Mouse (Mus musculus) thymus, postnatal 14 days (tissue): Measurements from ENCODE around the gene Nfix.

Experiments
- DNase-seq: peaks from one replicate; pipeline ENCODE4 v3.0.0; 2021

Nfix gene

DNA sequence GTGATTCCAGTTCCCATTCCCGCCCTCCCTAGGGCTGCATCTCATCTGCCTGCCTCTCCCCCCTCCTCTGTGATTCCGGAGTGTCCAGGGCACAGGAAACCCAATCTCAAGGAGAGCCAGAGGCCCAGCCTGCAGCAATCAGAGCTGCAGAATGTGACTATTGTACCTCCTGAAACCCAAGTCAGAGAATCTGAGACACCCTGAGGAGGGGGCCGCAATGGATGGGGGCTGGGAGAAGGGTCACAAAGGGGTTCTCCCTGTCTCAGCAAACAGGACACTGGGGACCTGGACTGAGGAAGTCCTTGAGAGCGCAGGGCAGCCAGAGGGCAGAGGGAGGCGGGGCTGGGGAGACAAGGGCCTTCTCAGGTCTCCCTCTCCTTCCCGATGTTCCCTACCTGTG is 67.1 kb downstream of the Nfix start:
- DNase-seq = no peak

DNA sequence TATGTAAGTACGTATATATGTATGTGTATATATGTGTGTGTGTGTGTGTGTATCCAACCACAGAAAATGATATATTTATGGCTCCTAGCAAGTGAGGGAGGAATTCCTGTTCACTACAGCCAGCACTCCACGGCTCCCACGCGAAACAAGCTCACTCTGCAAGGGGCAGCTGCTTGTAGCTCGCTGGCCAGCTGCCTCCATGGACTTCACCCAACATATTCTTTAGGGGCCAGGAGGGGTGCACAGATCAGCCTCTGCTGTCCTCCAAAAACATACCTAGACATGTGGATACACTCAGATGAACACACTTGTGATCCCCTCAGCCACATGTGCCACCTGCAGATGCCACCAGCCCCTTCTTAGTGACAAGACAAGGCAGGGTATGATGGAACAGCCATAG is 67.6 kb downstream of the Nfix start:
- DNase-seq = no peak

- no peak for DNase-seq
Measured at GRCm38 (mm10) chr8:84731371-84732177, 68.6 kb downstream of the Nfix start.

DNA sequence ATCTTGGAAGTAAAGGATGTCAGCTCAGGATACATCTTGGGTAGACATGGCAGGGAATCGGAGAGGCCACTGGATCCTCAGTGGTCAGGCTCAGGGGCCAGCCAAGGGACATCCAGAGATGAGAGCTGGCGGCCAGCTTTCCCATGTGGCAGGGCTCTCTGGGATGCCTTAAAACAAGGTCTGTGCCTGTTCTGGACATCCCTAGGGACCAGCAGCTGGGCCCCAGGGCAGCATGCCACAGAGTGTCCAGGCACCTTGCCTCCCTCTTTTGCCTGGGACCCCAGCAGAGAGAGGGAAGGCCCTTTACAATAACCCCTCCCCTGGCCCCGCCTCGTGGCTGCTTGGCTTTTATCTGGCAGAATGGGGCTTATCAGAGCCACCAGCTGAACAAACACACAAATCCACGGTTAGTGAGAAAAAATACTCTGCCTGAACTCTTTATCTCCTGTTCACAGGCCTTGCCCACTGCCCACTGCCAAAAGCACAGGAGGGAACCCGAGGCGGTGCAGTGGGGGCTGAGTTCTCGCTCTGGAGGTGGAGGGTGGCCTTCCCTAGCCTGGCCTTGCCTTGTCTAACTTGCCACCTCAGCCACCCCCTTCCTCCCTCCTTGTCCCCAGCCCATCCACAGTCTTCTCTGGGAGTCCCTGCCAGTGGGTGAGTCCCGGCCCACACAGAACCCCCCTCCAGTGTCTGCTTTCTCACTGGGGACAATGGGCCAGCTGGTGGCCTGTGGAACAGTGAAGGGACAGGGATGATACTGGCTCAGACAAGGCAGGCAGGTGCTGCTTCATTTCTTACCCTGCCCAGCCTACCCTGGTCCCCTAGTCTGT is 69.4 kb downstream of the Nfix start:
- DNase-seq = no peak

- no peak for DNase-seq
Measured at GRCm38 (mm10) chr8:84729921-84730362, 70.2 kb downstream of the Nfix start.

GRCm38 (mm10) chr8:84728474-84728873 is 71.7 kb downstream of the Nfix start:
- no peak for DNase-seq

- DNase-seq = no peak
Measured at GRCm38 (mm10) chr8:84725941-84726259, 74.2 kb downstream of the Nfix start.

DNA sequence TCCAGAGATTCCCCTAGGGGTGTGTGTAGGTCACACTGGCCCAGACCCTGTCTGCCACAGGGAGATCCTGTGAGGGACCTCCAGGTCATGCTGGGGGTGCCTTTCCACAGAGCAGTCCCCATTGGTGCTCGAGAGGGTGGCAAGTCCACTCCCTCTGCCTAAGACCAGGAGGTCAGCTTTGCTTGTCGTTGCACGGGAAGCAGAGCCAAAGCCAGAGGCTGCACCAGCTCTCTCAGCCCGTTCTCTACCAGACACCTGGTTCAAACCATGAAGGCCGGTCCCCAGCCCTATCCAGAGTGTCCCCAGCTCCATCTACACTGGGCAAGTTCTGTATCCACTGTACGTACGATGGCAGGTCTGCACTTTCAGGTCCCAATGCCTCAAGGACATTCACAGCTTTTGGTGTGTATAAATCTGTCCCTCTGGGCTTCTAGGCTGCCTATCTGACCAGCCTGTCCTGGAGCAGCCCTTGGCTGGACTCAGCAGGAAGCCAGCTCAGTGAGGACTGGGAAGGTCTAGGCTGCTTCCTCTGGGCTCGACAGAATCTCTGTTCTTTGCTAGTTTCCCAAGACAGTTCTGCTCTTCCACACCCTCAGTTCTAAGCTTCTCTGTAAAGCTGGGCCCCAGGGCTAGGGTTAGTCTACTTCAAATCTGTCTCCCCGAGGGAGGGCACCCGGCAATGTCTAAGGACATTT is 74.8 kb downstream of the Nfix start:
- DNase-seq = no peak

- peak; percentile 31 for DNase-seq
Measured at GRCm38 (mm10) chr8:84724683-84725082, 75.5 kb downstream of the Nfix start.

GRCm38 (mm10) chr8:84723571-84723900 is 76.6 kb downstream of the Nfix start:
- peak; percentile 48 for DNase-seq

GRCm38 (mm10) chr8:84722850-84723570 is 77.1 kb downstream of the Nfix start, which contains the start of gene G430095P16Rik:
Gene G430095P16Rik (plus strand): TSS chr8:84723007.
- DNase-seq = peak; percentile 68

DNA sequence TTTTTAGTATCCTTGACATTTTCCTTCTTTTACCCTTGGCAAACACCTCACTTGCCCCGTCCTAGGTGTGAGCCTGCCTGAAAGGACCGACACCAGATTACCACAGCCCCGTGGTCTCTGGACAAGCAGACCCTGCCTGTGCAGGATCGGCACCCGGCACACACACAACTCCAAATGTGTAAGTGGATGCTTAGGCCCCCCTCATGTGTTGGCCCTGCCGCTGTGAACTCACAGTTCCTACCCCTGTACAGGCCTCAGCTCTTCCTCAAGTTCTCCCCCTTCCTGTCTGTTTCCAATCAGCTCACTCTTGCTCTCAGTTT is 77.7 kb downstream of the Nfix start:
- no peak for DNase-seq

GRCm38 (mm10) chr8:84718959-84719690 is 81.0 kb downstream of the Nfix start:
- DNase-seq = no peak

- no peak for DNase-seq
Measured at GRCm38 (mm10) chr8:84718476-84718875, 81.7 kb downstream of the Nfix start.

- DNase-seq = no peak
Measured at GRCm38 (mm10) chr8:84716790-84717189, 83.4 kb downstream of the Nfix start.

DNA sequence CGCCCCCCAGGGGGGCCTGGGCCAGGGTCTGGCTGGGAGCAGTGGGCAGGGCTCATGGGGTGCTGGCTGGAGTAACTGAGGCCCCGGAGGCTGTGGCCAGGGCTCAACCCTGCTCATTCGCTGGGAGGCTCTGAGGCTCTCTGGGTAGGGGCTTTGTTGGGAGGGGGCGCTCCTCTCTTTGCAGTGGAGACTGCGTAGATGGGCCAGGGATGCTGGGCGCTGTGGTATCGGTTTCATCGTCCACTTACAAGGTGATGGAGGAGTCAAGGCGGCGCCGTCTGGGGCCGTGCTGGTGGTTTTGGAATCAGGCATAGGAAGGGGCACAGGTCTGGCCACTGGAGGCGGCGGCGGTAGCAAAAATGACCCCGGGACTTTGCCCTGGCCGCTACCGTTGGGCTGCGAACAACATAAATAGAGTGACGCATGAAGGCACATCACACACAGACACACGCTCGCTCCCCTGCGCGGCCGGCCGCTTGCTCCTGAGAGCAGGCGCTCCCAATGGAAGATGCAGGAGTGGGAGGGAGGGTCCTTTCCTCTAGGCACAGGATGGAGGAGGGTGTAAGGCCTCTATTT is 84.2 kb downstream of the Nfix start:
- no peak for DNase-seq

DNA sequence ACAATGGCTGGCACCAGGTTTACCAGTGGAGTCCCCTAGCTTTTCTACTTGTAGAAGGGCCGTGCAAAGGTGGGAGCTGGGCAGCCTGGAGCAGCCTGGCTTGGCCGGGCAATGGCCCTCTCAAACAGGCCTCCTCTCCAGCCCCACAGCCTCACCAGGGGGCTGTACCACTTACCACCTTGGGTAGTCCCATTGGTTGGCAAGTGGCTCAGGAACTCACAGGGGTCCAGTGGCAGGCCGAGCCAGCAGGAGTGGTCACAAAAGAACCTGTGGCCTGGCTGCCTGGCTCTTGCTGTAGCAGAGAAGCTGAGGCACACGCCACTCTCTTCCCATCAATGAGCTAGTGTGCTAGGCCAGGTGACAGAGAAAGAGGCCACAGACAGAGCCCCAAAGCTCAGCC is 86.0 kb downstream of the Nfix start:
- DNase-seq = no peak

DNA sequence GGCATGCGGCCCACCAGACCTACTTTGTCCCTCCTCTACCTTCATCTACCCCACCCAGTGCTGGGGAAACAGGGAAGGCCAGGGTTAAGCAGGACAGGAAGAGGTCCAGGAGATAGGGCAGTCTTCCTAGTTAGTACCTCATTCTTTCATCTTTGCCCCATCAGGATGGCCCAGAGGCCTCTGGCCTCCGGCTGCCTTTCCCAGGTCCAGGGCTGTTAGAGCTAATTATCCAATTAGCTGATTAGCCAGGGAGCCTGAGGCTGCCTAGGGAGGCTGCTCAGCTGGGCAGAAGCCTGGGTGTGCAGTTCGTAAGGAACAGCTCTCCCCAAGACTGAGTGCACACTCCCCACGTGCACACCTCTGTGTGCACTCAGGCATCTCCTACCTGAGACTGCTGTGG is 86.8 kb downstream of the Nfix start:
- DNase-seq = no peak

- no peak for DNase-seq
Measured at GRCm38 (mm10) chr8:84712759-84713120, 87.4 kb downstream of the Nfix start.

GRCm38 (mm10) chr8:84711933-84712758 is 88.0 kb downstream of the Nfix start:
- DNase-seq = no peak

DNA sequence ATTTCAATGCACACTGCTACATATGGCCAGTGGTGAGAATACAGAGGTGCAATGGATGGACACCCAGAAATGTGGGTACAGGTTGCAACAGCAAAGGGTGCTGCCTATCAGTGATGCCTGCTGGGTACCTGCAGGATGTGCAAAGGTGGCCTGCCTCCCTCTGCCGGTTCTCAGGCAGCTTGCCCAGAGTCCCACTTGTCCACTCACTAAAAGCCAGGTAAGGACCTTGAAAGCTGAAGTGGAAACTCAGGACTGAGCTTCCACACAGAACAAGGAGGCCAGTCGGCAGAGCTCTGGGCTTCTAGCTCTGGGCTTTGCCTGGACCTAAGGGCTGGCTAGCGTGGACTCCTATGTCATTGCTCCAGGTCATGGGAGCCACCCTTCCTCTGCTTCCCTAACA is 88.8 kb downstream of the Nfix start:
- DNase-seq = no peak
